7 mouse cellular contexts compared by ENCODE assay signal in the genomic region with DNA sequence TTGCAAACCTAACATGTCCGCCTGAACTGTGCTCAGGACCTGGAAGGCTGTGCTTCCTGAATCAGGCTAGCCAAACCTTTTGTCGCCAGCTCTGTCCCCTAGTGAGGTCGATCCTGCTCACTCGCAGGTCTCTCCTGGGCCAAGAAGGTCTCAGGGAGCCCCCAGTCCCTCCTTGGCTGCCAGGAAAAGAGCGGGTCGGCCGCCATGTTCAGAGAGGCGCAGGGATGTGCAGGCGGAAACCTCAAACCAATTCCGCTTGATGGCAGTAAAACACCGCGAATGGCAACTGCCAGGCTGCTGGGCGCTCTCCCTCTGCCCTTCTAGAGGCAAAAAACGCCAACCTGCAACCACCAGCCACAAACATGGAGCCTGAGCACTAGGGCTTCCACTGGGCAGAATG.
DNase-seq lines count a peak whose midpoint lies in the region; ATAC-seq and TF ChIP-seq lines count a peak whose summit lies in the region.
"Not testable (repeated sequence)": the region's sequence is repeated elsewhere in the genome, so short reads cannot be mapped to it uniquely, and the experiment has no call there.

No protein-coding gene starts in this region.

- not testable (repeated sequence) for H3K4me1 ChIP-seq in ES-E14 (ENCODE audit: control insufficient read depth in 2 of 2, insufficient read depth in 2 of 2, low read length in 2 of 2, poor library complexity in 1 of 2); intestine, embryonic 14.5 days (replicated peaks; ENCODE audit: control insufficient read depth, insufficient read depth, low read length); limb, embryonic 11.5 days (ENCODE audit: control insufficient read depth, insufficient read depth, low read length); midbrain, embryonic 11.5 days (ENCODE audit: control insufficient read depth, insufficient read depth, low read length)

- DNase-seq in ES-E14 (ENCODE audit: low read depth, low spot score): not testable (repeated sequence)
- peak; percentile 90 for DNase-seq in cerebellum, adult 8-10 months
- peak; percentile 71 for DNase-seq in gastrocnemius, postnatal 25 days
- DNase-seq in intestine, embryonic 14.5 days (ENCODE audit: low spot score): peak; percentile 52
- DNase-seq in limb, embryonic 11.5 days (ENCODE audit: low spot score): peak; percentile 21
- peak; percentile 84 for DNase-seq in midbrain, embryonic 11.5 days (ENCODE audit: low spot score, missing footprints)
- peak; percentile 15 for DNase-seq in retina, embryonic 14.5 days (ENCODE audit: low spot score)

- peak overlapping the region; percentile 25; the same call in 1 of the 2 replicates for H3K9ac ChIP-seq in ES-E14 (ENCODE audit: insufficient read depth, low read depth, low read length, poor library complexity, severe bottlenecking)
- not testable (repeated sequence) for H3K9ac ChIP-seq in intestine, embryonic 14.5 days (ENCODE audit: low read length); limb, embryonic 11.5 days (ENCODE audit: low read length); midbrain, embryonic 11.5 days (ENCODE audit: low read length)

- H3K4me3 ChIP-seq in ES-E14 (ENCODE audit: insufficient read depth in 1 of 2, low read depth in 1 of 2, low read length in 2 of 2, poor library complexity in 1 of 2, severe bottlenecking in 1 of 2); intestine, embryonic 14.5 days (ENCODE audit: low read depth, low read length); limb, embryonic 11.5 days (ENCODE audit: low read depth, low read length); midbrain, embryonic 11.5 days (ENCODE audit: low read depth, low read length): not testable (repeated sequence)

- H3K36me3 ChIP-seq in ES-E14 (ENCODE audit: control insufficient read depth, insufficient read depth, low read length, poor library complexity, severe bottlenecking); intestine, embryonic 14.5 days (ENCODE audit: control insufficient read depth, insufficient read depth, low read length); limb, embryonic 11.5 days (ENCODE audit: control insufficient read depth, insufficient read depth, low read length); midbrain, embryonic 11.5 days (ENCODE audit: control insufficient read depth, insufficient read depth, low read length): not testable (repeated sequence)

- in situ Hi-C loops in ES-E14 (cut with MboI; ENCODE audit: low sequenced_read_pairs in 2 of 2, unreplicated experiment in 2 of 2): not testable (repeated sequence)

- H3K4me2 ChIP-seq in intestine, embryonic 14.5 days (ENCODE audit: low read length); limb, embryonic 11.5 days (ENCODE audit: low read depth, severe bottlenecking); midbrain, embryonic 11.5 days: not testable (repeated sequence)

- 85% methylated on average over 14 of the region's 14 CpGs for WGBS in intestine, embryonic 14.5 days
- WGBS in limb, embryonic 11.5 days: 82% methylated on average over 13 of the region's 14 CpGs
- 80% methylated on average over 14 of the region's 14 CpGs for WGBS in midbrain, embryonic 11.5 days

- not testable (repeated sequence) for H3K9me3 ChIP-seq in ES-E14 (ENCODE audit: control insufficient read depth, insufficient read depth, low read depth, low read length); intestine, embryonic 14.5 days (ENCODE audit: control insufficient read depth, low read length); limb, embryonic 11.5 days (ENCODE audit: control insufficient read depth, low read length); midbrain, embryonic 11.5 days (ENCODE audit: control insufficient read depth, low read length)

- not testable (repeated sequence) for H3K27ac ChIP-seq in ES-E14 (ENCODE audit: insufficient read depth, low read depth, low read length, poor library complexity, severe bottlenecking); intestine, embryonic 14.5 days (ENCODE audit: low read depth); limb, embryonic 11.5 days (replicated peaks; ENCODE audit: low read depth, low read length); midbrain, embryonic 11.5 days (ENCODE audit: low read depth, low read length)

- not testable (repeated sequence) for H3K27me3 ChIP-seq in intestine, embryonic 14.5 days (replicated peaks; ENCODE audit: control insufficient read depth, insufficient read depth, low read length); limb, embryonic 11.5 days (ENCODE audit: control insufficient read depth, insufficient read depth, low read length); midbrain, embryonic 11.5 days (ENCODE audit: control insufficient read depth, insufficient read depth, low read length)

- ATAC-seq in intestine, embryonic 14.5 days (replicated peaks; ENCODE audit: low FRiP score, low TSS enrichment, low read depth); limb, embryonic 11.5 days (ENCODE audit: insufficient number of reproducible peaks, low FRiP score, low TSS enrichment, low read depth); midbrain, embryonic 11.5 days (ENCODE audit: low FRiP score): not testable (repeated sequence)

TF ChIP-seq in ES-E14, 5 proteins besides CTCF, POLR2A, EP300 and RAD21:
- peak; percentile 91 for TF ChIP-seq ZNF384 (IDR thresholded peaks at IDR 0.05; ENCODE audit: low read depth, low read length)
